Mouse (Mus musculus) G1E (cell line): ENCODE data around the gene Fam71b. TPM values are rescaled to one million over a fixed set of nuclear protein-coding genes. Genes with fewer than 3 reads are reported as not detected.

ENCODE experiments used
- ATAC-seq: 2 replicates; pipeline ENCODE4 v1.8.0; 2016; ENCODE audit warnings: mild to moderate bottlenecking; ENCODE audit not compliant: insufficient number of reproducible peaks, poor library complexity, low FRiP score, severe bottlenecking; ENCODE audit errors: extremely low read depth
- DNase-seq: peaks from one replicate; pipeline ENCODE4 v3.0.0; 2012; ENCODE audit warnings: low spot score
- H3K27me3 ChIP-seq: 2 replicates; pipeline ENCODE4 v1.6.1; 2012; ENCODE audit warnings: mild to moderate bottlenecking, low read length, inconsistent platforms; ENCODE audit not compliant: insufficient read depth
- H3K36me3 ChIP-seq: replicated peaks from 2 replicates; pipeline ENCODE3; 2012; ENCODE audit warnings: mild to moderate bottlenecking, inconsistent platforms
- H3K4me1 ChIP-seq: 2 replicates; pipeline ENCODE4 v1.6.1; 2012; ENCODE audit warnings: low read depth, low read length, inconsistent platforms, mixed read lengths; ENCODE audit not compliant: insufficient read depth
- H3K4me3 ChIP-seq: 2 replicates; pipeline ENCODE4 v1.5.1; 2012; ENCODE audit warnings: low read depth, mild to moderate bottlenecking, inconsistent platforms, low read length, moderate library complexity, mixed read lengths
- H3K9me3 ChIP-seq: replicated peaks from 2 replicates; pipeline ENCODE4 v1.6.1; 2012; ENCODE audit warnings: inconsistent platforms
- CTCF ChIP-seq: IDR thresholded peaks from 2 replicates; pipeline ENCODE4 v1.5.1; 2012; ENCODE audit warnings: low read depth, low read length, inconsistent platforms, mixed read lengths
- GATA1 ChIP-seq: IDR thresholded peaks from 2 replicates; pipeline ENCODE4 v1.6.1; 2012; ENCODE audit warnings: borderline replicate concordance, low read length, inconsistent platforms, mixed read lengths
- GATA2 ChIP-seq: IDR thresholded peaks from 2 replicates; pipeline ENCODE4 v1.6.1; 2012; ENCODE audit warnings: low read depth, low read length, inconsistent platforms, borderline replicate concordance
- POLR2AphosphoS5 ChIP-seq: IDR thresholded peaks from 2 replicates; pipeline ENCODE4 v1.6.1; 2012; ENCODE audit warnings: low read depth, low read length, inconsistent platforms; ENCODE audit not compliant: insufficient replicate concordance
- TAL1 ChIP-seq: conservative IDR thresholded peaks from 2 replicates; pipeline ENCODE4 v1.6.1; 2012; ENCODE audit warnings: low read depth, low read length, inconsistent platforms, mixed read lengths
- polyA plus RNA-seq: library from polyadenylated mRNA; stranded (reverse); fragments of >175 nt; gene quantifications from 2 replicates; pipeline ENCODE4 v1.2.3, GENCODE M21; 2012
- total RNA-seq, 2 experiments: library from RNA; stranded (forward) in 1 of 2; stranded (reverse) in 1 of 2; fragments of 200-1000 nt in 1 of 2; fragments of >200 nt in 1 of 2; fragmentation: Nextera tagmentation in 1 of 2; gene quantifications; 2 replicates each; pipeline ENCODE4 v1.2.3; 2014 to 2017

Gene Fam71b
- total RNA-seq (2014; fragmentation: Nextera tagmentation) (not detected in 2 replicates), total RNA-seq (2017) (0.49 TPM in 1 of 2 replicates, not detected in the other), polyA plus RNA-seq (not detected in 2 replicates)

DNA sequence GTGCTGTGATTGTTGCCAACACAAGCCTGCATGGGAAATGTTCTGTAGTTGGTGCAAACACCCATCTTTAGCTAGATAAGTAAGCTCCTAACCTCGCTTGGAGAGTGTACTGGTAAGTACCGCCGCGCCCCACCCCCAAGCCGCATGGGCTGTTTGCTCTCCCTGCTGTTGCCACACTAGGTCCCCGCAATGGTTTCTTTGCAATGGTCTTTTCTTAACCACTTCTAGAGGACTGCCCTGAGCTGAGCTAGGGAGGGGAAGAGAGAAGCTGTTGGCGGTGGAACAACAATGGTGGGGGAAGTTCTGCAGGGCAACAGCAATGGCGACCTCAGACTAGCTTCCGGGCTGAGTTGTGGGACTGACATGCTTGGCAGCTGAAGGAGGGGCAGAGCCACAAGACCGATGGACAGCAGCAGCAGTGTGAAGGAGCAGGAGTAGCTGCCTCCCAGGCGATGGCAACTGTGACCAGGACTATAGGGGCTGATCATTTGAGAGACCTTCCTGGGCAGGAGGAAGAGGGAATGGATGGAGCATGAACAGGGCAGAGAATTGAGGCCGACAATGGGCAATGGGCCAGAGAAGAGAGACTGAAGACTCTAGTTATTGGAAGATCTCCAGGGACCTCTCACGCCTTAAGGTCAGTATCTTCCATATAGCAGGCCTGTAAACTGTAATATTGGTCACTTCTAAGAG lies at the start of gene Fam71b:
Gene Fam71b, plus strand, starts transcription at position 393 of the 693 bp plus-strand sequence.
- DNase-seq, result no peak
- H3K4me3 ChIP-seq, result no peak within 1 kb of the TSS
- peaks cover 4% of the 10 kb centered on the region for H3K27me3 ChIP-seq
- TF ChIP-seq CTCF, result no peak
- TF ChIP-seq TAL1, result no peak
- no peak for TF ChIP-seq GATA2
- no peak for TF ChIP-seq POLR2AphosphoS5
- TF ChIP-seq GATA1, result no peak
- no peaks in the 10 kb centered on the region for H3K36me3 ChIP-seq
- no peaks in the 10 kb centered on the region for H3K4me1 ChIP-seq
- no peak for ATAC-seq
- H3K9me3 ChIP-seq, result no peaks in the 10 kb centered on the region

DNA sequence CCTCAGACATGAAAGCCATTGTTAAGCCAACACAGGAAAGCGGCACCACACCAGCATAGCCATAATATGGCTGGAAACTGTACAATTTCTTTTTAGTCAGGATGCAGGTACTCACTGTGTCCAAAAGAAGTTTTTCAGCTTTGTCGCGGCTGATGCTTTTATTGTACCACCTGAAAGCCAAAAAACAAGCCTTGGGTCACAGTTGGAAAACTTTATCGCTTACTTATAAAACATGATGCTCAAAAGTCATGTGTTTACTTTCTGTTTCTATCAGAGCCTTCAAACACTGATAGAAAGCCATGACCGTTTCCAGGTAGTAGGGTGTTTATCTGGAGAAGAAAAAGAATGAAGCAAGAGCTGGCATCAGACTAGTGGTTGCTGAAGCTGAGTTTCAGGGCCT lies 48.6 kb upstream of the Fam71b start:
- DNase-seq (no peak), ATAC-seq (no peak)
- no peaks in the 10 kb centered on the region for H3K36me3 ChIP-seq
- no peak overlapping the region for H3K4me3 ChIP-seq
- peaks cover 5% of the 10 kb centered on the region for H3K27me3 ChIP-seq
- no peaks in the 10 kb centered on the region for H3K9me3 ChIP-seq
- H3K4me1 ChIP-seq, result no peaks in the 10 kb centered on the region
- no peak for TF ChIP-seq CTCF
- TF ChIP-seq GATA1, result no peak
- TF ChIP-seq GATA2, result no peak
- no peak for TF ChIP-seq POLR2AphosphoS5
- no peak for TF ChIP-seq TAL1

DNA sequence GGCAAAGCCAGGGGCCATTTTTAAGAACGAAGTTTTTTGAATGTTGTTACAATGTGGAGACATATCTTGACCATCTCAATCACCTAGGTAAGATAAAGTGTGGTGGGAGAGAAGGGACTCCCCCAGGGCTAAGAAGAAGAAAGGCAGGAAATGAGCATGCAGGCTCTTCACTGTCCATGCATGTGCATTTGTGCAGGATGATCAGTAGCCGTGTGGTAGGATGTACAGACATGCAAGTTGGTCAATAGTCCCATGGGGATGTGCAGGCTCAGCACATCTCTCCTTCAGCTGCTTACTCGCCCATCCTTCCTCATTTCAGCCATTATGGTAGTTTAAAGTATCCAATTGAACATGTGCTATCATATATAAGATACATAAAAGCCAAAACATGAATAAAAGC lies 47.9 kb upstream of the Fam71b start:
- no peaks in the 10 kb centered on the region for H3K9me3 ChIP-seq
- no peak overlapping the region for H3K4me3 ChIP-seq
- TF ChIP-seq POLR2AphosphoS5, result no peak
- no peak for TF ChIP-seq GATA2
- no peak for TF ChIP-seq TAL1
- TF ChIP-seq CTCF, result no peak
- no peak for TF ChIP-seq GATA1
- H3K4me1 ChIP-seq, result no peaks in the 10 kb centered on the region
- DNase-seq, result no peak
- ATAC-seq, result no peak
- no peaks in the 10 kb centered on the region for H3K36me3 ChIP-seq
- peaks cover 5% of the 10 kb centered on the region for H3K27me3 ChIP-seq

DNA sequence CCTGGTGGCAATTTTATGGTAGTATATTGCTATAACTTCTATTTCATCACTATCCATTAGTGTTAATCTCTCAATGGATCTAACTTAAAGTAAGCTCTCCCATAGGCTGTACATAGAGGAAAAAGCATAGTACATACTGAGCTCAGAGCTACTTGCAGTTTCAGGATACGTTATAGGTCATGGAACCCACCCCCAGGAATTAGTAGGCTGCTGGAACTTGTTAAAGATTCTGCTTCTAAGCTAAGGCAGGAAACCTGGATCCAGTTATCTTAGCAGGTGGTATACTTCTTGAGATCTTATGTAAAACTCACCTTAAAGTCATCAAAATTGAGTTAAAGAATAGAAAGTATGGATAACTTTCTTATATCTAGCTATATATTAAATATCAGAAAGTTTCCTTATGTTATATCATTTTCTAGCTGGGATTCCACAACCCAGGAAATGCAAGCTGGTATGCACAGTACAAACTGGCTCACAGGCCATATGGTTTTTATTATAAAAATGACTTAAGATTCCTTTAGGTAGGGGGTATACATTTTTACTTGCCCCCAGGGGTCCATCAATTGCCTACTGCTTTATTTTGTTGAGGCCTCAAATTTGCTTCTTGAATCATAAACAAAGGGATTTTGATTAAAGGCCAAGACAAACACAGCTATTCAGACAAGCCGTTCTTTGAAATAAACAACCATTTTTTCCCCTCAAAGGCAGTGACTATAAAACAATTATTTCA lies 46.5 kb upstream of the Fam71b start:
- Histone ChIP-seq H3K36me3 (no peaks in the 10 kb centered on the region), H3K27me3 (peaks cover 2% of the 10 kb centered on the region), H3K4me1 (no peaks in the 10 kb centered on the region), H3K9me3 (no peaks in the 10 kb centered on the region), H3K4me3 (no peak overlapping the region)
- ATAC-seq (no peak), DNase-seq (no peak)
- TF ChIP-seq GATA2 (no peak), POLR2AphosphoS5 (no peak), TAL1 (no peak), GATA1 (no peak), CTCF (no peak)

DNA sequence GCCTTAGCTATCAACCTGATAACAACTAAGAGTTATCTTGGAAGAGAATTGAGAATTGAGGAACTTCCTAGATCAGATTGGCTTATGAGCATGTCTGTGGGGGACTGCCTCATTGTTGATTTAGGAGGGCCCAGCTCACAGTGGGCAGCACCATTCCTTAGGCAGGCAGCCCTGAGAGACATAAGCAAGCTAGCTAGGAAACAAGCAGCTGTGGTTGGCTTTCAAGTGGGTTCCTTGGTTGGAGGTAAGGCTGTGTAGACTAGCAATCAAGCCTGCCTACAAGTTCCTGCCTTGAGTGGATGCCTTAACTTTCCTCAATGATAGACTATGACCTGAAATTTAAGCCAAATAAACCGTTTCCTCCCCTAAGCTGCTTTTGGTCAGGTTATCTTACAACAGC lies 38.0 kb upstream of the Fam71b start:
- Histone ChIP-seq H3K4me1 (no peaks in the 10 kb centered on the region), H3K36me3 (no peaks in the 10 kb centered on the region), H3K4me3 (no peak overlapping the region), H3K27me3 (peaks cover 16% of the 10 kb centered on the region; the same call in 1 of the 2 replicates), H3K9me3 (no peaks in the 10 kb centered on the region)
- no peak for DNase-seq
- ATAC-seq, result no peak
- TF ChIP-seq GATA2 (no peak), TAL1 (no peak), CTCF (no peak), GATA1 (no peak), POLR2AphosphoS5 (no peak)
